29 mouse cellular contexts compared by ENCODE assay signal in genomic region chr4:105051291-105051690, GRCm38 (mm10). TPM values are rescaled to one million over a fixed set of nuclear protein-coding genes. Genes with fewer than 3 reads are reported as not detected.
DNase-seq lines count a peak whose midpoint lies in the region; ATAC-seq and TF ChIP-seq lines count a peak whose summit lies in the region.
"Had no signal": no experiment of that assay in that cellular context is flagged by ENCODE, and none has a peak within 500 bp of the region (broad histone marks: within the 10 kb centered on the region; RNA-seq: fewer than 3 reads in every experiment).

No protein-coding gene starts in this region.

- H3K4me1 ChIP-seq in forebrain, postnatal 0 days (ENCODE audit: insufficient read depth): no peaks in the 10 kb centered on the region
- H3K4me1 ChIP-seq in forebrain, embryonic 10.5 days: no peaks in the 10 kb centered on the region
- H3K4me1 ChIP-seq: embryonic facial prominence, embryonic 10.5 days; embryonic facial prominence, embryonic 13.5 days; hindbrain, embryonic 10.5 days; hindbrain, embryonic 13.5 days; intestine, embryonic 15.5 days had no signal

- no peak overlapping the region for H3K4me2 ChIP-seq in forebrain, postnatal 0 days (ENCODE audit: low read depth)
- H3K4me2 ChIP-seq: embryonic facial prominence, embryonic 13.5 days; heart, embryonic 12.5 days; heart, embryonic 15.5 days; hindbrain, embryonic 13.5 days; intestine, embryonic 15.5 days had no signal

- H3K4me3 ChIP-seq in forebrain, postnatal 0 days (ENCODE audit: low read depth, low read length): no peak overlapping the region
- no peak overlapping the region for H3K4me3 ChIP-seq in forebrain, embryonic 10.5 days
- H3K4me3 ChIP-seq in layer of hippocampus, adult 2 months: no peak overlapping the region
- H3K4me3 ChIP-seq: embryonic facial prominence, embryonic 10.5 days; embryonic facial prominence, embryonic 13.5 days; erythroblast, embryonic 14.5 days; heart, embryonic 12.5 days; heart, embryonic 15.5 days; hindbrain, embryonic 10.5 days; hindbrain, embryonic 13.5 days; intestine, embryonic 15.5 days had no signal

- H3K27ac ChIP-seq in forebrain, postnatal 0 days (ENCODE audit: low read depth, low read length): peak overlapping the region; percentile 35; the same call in 1 of the 2 replicates
- H3K27ac ChIP-seq in forebrain, embryonic 10.5 days: no peak overlapping the region
- peak overlapping the region; percentile 3; the same call in 1 of the 2 replicates for H3K27ac ChIP-seq in layer of hippocampus, adult 2 months
- H3K27ac ChIP-seq: embryonic facial prominence, embryonic 10.5 days; embryonic facial prominence, embryonic 13.5 days; heart, embryonic 15.5 days; hindbrain, embryonic 10.5 days; hindbrain, embryonic 13.5 days; intestine, embryonic 15.5 days had no signal

- 0 out of 2 replicates have a peak, but pooled peaks cover 3% of the 10 kb centered on the region for H3K36me3 ChIP-seq in forebrain, postnatal 0 days (ENCODE audit: insufficient read depth)
- H3K36me3 ChIP-seq in forebrain, embryonic 10.5 days (replicated peaks): no peaks in the 10 kb centered on the region
- H3K36me3 ChIP-seq: embryonic facial prominence, embryonic 10.5 days; embryonic facial prominence, embryonic 13.5 days; heart, embryonic 15.5 days; hindbrain, embryonic 10.5 days; intestine, embryonic 15.5 days had no signal

- H3K9me3 ChIP-seq in forebrain, postnatal 0 days (ENCODE audit: low read length): no peaks in the 10 kb centered on the region
- H3K9me3 ChIP-seq in forebrain, embryonic 10.5 days: no peaks in the 10 kb centered on the region
- H3K9me3 ChIP-seq: embryonic facial prominence, embryonic 10.5 days; embryonic facial prominence, embryonic 13.5 days; heart, embryonic 12.5 days; heart, embryonic 15.5 days; hindbrain, embryonic 10.5 days; hindbrain, embryonic 13.5 days; intestine, embryonic 15.5 days had no signal

- no peak for TF ChIP-seq POLR2A in brain, embryonic 14.5 days (IDR thresholded peaks at IDR 0.05; ENCODE audit: borderline replicate concordance, extremely low read depth, insufficient read depth, insufficient read length, poor library complexity, severe bottlenecking)

- H3K9ac ChIP-seq in forebrain, postnatal 0 days: no peak overlapping the region
- H3K9ac ChIP-seq: embryonic facial prominence, embryonic 13.5 days; heart, embryonic 12.5 days; heart, embryonic 15.5 days; hindbrain, embryonic 13.5 days; intestine, embryonic 15.5 days had no signal

- H3K27me3 ChIP-seq in forebrain, postnatal 0 days (ENCODE audit: insufficient read depth, low read length): no peaks in the 10 kb centered on the region
- H3K27me3 ChIP-seq in forebrain, embryonic 10.5 days (ENCODE audit: poor library complexity, severe bottlenecking): no peaks in the 10 kb centered on the region
- H3K27me3 ChIP-seq: embryonic facial prominence, embryonic 13.5 days; heart, embryonic 12.5 days; heart, embryonic 15.5 days; hindbrain, embryonic 13.5 days; intestine, embryonic 15.5 days had no signal

- no peak for TF ChIP-seq CTCF in forebrain, postnatal 0 days (IDR thresholded peaks at IDR 0.05; ENCODE audit: low read depth)
- TF ChIP-seq CTCF in layer of hippocampus, adult 2 months (conservative IDR thresholded peaks at IDR 0.05): no peak
- no peak for TF ChIP-seq CTCF in brain, embryonic 14.5 days (IDR thresholded peaks at IDR 0.05; ENCODE audit: borderline replicate concordance, extremely low read depth, insufficient read depth, insufficient read length)

- ATAC-seq in forebrain, postnatal 0 days: peak; percentile 20; the same call in 1 of the 2 replicates
- ATAC-seq: CD4-positive, CD25-positive, alpha-beta regulatory T cell, adult 4 months; hindbrain, embryonic 16.5 days; intestine, embryonic 15.5 days had no signal

- WGBS in forebrain, postnatal 0 days: 51% methylated on average over 5 of the region's 5 CpGs
- 95% methylated on average over 5 of the region's 5 CpGs for WGBS in forebrain, embryonic 10.5 days

- DNase-seq in forebrain, postnatal 0 days: peak; percentile 39
- DNase-seq in forebrain, embryonic 10.5 days (ENCODE audit: extremely low spot score, low spot score): no peak
- peak; percentile 13 to 31 for DNase-seq in layer of hippocampus, adult 2 months (ENCODE audit: low spot score in 2 of 2)
- no peak for DNase-seq in layer of hippocampus, adult 8-10 months (ENCODE audit: low spot score in 2 of 2)
- DNase-seq in brain, adult 2 months (ENCODE audit: low read depth, low spot score): peak; percentile 54
- DNase-seq in brain, embryonic 14.5 days (ENCODE audit: low read depth): peak; percentile 14
- no peak for DNase-seq in retina, postnatal 1 day
- DNase-seq in frontal cortex, postnatal 25 days (ENCODE audit: low spot score in 2 of 2): no peak
- DNase-seq: adrenal gland, adult 8-10 months; adrenal gland, postnatal 25 days; cerebellum, adult 11 months; cerebellum, adult 9-11 months; cerebellum, postnatal 25 days; embryo, embryonic 11 days; gastrocnemius, postnatal 25 days; heart, adult 18-20 months; heart, postnatal 10 days; heart, postnatal 36 days had no signal

RNA-seq across cellular contexts. Expression of gene Prkaa2, which starts 58.4 kb away (rescaled TPM):
- total RNA-seq in forebrain, postnatal 0 days (2014; rRNA removed): 24.2 and 29.1 TPM in 2 replicates
- polyA plus RNA-seq in forebrain, postnatal 0 days (2015; fragmentation: Nextera tagmentation; extraction: Ambion mirVana): 10.6 and 14.5 TPM in 2 replicates
- polyA plus RNA-seq in forebrain, embryonic 10.5 days (2016; fragmentation: Nextera tagmentation; extraction: Ambion mirVana): 1.2 and 1.7 TPM in 2 replicates
- 10 to 100 TPM; 16.6 to 18.0 TPM for total RNA-seq in layer of hippocampus, adult 2 months (2021)
- 10 to 100 TPM; 19.1 to 21.2 (median 20.1) TPM for total RNA-seq in layer of hippocampus, adult 8-10 months (2022)
- polyA plus RNA-seq in brain, embryonic 14.5 days (2012; rRNA removed): 8.5 and 11.8 TPM in 2 replicates
- total RNA-seq: MEL had no signal
- polyA plus RNA-seq: CD4-positive, CD25-positive, alpha-beta regulatory T cell, adult 4 months; erythroblast, embryonic 14.5 days had no signal

Comparison
In these comparisons a context has a peak if more than half of its experiments do, and no peak if none do; other contexts are left out.
1. DNase-seq: peak in forebrain, postnatal 0 days (single experiment), layer of hippocampus, adult 2 months (2 of 2), brain, adult 2 months (single experiment) and brain, embryonic 14.5 days (single experiment); none in forebrain, embryonic 10.5 days (single experiment), layer of hippocampus, adult 8-10 months (0 of 2), retina, postnatal 1 day (single experiment) and frontal cortex, postnatal 25 days (0 of 2).